Mouse (Mus musculus) thymus, adult 2 months (tissue): Measurements from ENCODE around the gene Trpc3.

Source experiments
- CTCF ChIP-seq: fragments of 200-500 bp; IDR thresholded peaks from 2 replicates; pipeline ENCODE4 v1.5.1; 2012; ENCODE audit warnings: mild to moderate bottlenecking, control low read depth, low read length, moderate library complexity, borderline replicate concordance; ENCODE audit not compliant: control insufficient read depth, poor library complexity, insufficient read depth; ENCODE audit errors: extremely low read depth
- POLR2A ChIP-seq: fragments of 200-500 bp; IDR thresholded peaks from 2 replicates; pipeline ENCODE4 v1.6.1; 2012; ENCODE audit warnings: mild to moderate bottlenecking, low read length, control low read depth, moderate library complexity; ENCODE audit not compliant: control insufficient read depth, poor library complexity, insufficient read depth; ENCODE audit errors: extremely low read depth

DNA sequence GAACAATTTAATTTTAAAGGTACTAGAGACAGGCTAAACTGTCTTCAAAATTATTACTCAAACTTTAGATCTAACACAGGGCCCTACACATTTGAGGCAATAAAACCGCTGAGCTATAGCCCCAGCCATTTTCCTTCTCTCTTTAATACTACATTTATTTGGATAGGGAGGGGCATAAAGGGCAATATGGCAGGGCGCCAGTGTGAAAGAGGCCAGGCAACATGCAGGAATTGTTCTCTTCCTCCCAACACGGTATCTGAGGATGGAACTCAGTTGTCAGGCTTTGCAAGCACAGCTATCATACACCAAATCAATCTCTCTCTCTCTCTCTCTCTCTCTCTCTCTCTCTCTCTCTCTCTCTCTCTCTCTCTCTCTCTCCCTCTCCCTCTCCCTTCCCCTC, 91.2 kb downstream of the Trpc3 start:
- TF ChIP-seq CTCF (no peak), POLR2A (no peak)
